7 mouse cellular contexts compared by ENCODE assay signal in genomic region chr3:32529303-32529898, GRCm38 (mm10). TPM values are rescaled to one million over a fixed set of nuclear protein-coding genes. Genes with fewer than 3 reads are reported as not detected.
DNase-seq lines count a peak whose midpoint lies in the region; ATAC-seq lines count a peak whose summit lies in the region.

Mfn1 (plus strand) TSS chr3:32529465.

- no peaks in the 10 kb centered on the region for H3K27me3 ChIP-seq in embryonic facial prominence, embryonic 11.5 days (ENCODE audit: control insufficient read depth, insufficient read depth, low read length)
- no peaks in the 10 kb centered on the region for H3K27me3 ChIP-seq in limb, embryonic 10.5 days (ENCODE audit: low read depth, poor library complexity, severe bottlenecking)
- H3K27me3 ChIP-seq in midbrain, embryonic 13.5 days, result no peaks in the 10 kb centered on the region

- no peaks in the 10 kb centered on the region for H3K4me1 ChIP-seq in embryonic facial prominence, embryonic 11.5 days (ENCODE audit: control insufficient read depth, insufficient read depth, low read length)
- H3K4me1 ChIP-seq in limb, embryonic 10.5 days, result no peaks in the 10 kb centered on the region; the same call in 1 of the 2 replicates
- peaks cover 12% of the 10 kb centered on the region for H3K4me1 ChIP-seq in midbrain, embryonic 13.5 days (replicated peaks)

- H3K4me2 ChIP-seq in embryonic facial prominence, embryonic 11.5 days (ENCODE audit: low read depth, low read length), result peak within 1 kb of the TSS; percentile 41
- H3K4me2 ChIP-seq in midbrain, embryonic 13.5 days (replicated peaks), result peak within 1 kb of the TSS; percentile 63

- peak within 1 kb of the TSS; percentile 84 for H3K9ac ChIP-seq in embryonic facial prominence, embryonic 11.5 days (replicated peaks; ENCODE audit: low read length)
- peak within 1 kb of the TSS; percentile 81 for H3K9ac ChIP-seq in midbrain, embryonic 13.5 days (replicated peaks)

- ATAC-seq in embryonic facial prominence, embryonic 11.5 days (replicated peaks; ENCODE audit: insufficient number of reproducible peaks, low FRiP score, low TSS enrichment, low read depth), result peak; percentile 99
- peak; percentile 100 for ATAC-seq in granulocyte monocyte progenitor cell, adult 5-6 weeks (replicated peaks; ENCODE audit: poor library complexity, severe bottlenecking)
- ATAC-seq in midbrain, embryonic 13.5 days, result peak; percentile 100

- WGBS in embryonic facial prominence, embryonic 11.5 days, result under 1% methylated on average over 36 of the region's 47 CpGs
- under 1% methylated on average over 47 of the region's 47 CpGs for WGBS in limb, embryonic 10.5 days
- 0% methylated on average over 46 of the region's 47 CpGs for WGBS in midbrain, embryonic 13.5 days

- H3K36me3 ChIP-seq in embryonic facial prominence, embryonic 11.5 days (replicated peaks; ENCODE audit: control insufficient read depth, insufficient read depth, low read depth, low read length), result no peaks in the 10 kb centered on the region
- peaks cover 32% of the 10 kb centered on the region for H3K36me3 ChIP-seq in limb, embryonic 10.5 days
- peaks cover 28% of the 10 kb centered on the region for H3K36me3 ChIP-seq in midbrain, embryonic 13.5 days

- peak; percentile 97 for DNase-seq in adrenal gland, postnatal 14 days
- peak; percentile 96 for DNase-seq in embryonic facial prominence, embryonic 11.5 days (ENCODE audit: low spot score)
- DNase-seq in kidney, adult 11 months, result peak; percentile 97
- DNase-seq in limb, embryonic 10.5 days (ENCODE audit: low spot score), result peak; percentile 90
- peak; percentile 86 for DNase-seq in spleen, adult 12 weeks (ENCODE audit: low spot score)

- no peaks in the 10 kb centered on the region for H3K9me3 ChIP-seq in embryonic facial prominence, embryonic 11.5 days (replicated peaks; ENCODE audit: control insufficient read depth, low read length)
- no peaks in the 10 kb centered on the region for H3K9me3 ChIP-seq in limb, embryonic 10.5 days (replicated peaks)
- no peaks in the 10 kb centered on the region; the same call in 1 of the 2 replicates for H3K9me3 ChIP-seq in midbrain, embryonic 13.5 days

- H3K27ac ChIP-seq in embryonic facial prominence, embryonic 11.5 days (replicated peaks; ENCODE audit: low read depth, low read length), result no peak within 1 kb of the TSS
- H3K27ac ChIP-seq in limb, embryonic 10.5 days, result peak within 1 kb of the TSS; percentile 87
- peak within 1 kb of the TSS; percentile 76 for H3K27ac ChIP-seq in midbrain, embryonic 13.5 days

- H3K4me3 ChIP-seq in embryonic facial prominence, embryonic 11.5 days (ENCODE audit: low read depth, low read length), result peak within 1 kb of the TSS; percentile 87
- H3K4me3 ChIP-seq in limb, embryonic 10.5 days, result peak within 1 kb of the TSS; percentile 93
- peak within 1 kb of the TSS; percentile 75 for H3K4me3 ChIP-seq in midbrain, embryonic 13.5 days (replicated peaks)

RNA-seq across cellular contexts. Expression of gene Mfn1, which starts in this region (rescaled TPM):
- total RNA-seq in adrenal gland, postnatal 14 days (2021), result 73.9 and 92.5 TPM in 2 replicates
- polyA plus RNA-seq in embryonic facial prominence, embryonic 11.5 days (2014; fragmentation: Nextera tagmentation; extraction: Ambion mirVana), result 28.9 and 36.5 TPM in 2 replicates
- total RNA-seq in granulocyte monocyte progenitor cell, adult 5-6 weeks (2014; fragmentation: Nextera tagmentation), result 8.9 and 28.4 TPM in 2 replicates
- total RNA-seq in granulocyte monocyte progenitor cell, adult 5-6 weeks (2017), result 64.5 and 101 TPM in 2 replicates
- 25.8 and 34.6 TPM in 2 replicates for polyA plus RNA-seq in limb, embryonic 10.5 days (2016; fragmentation: Nextera tagmentation; extraction: Ambion mirVana)
- 35.9 and 39.9 TPM in 2 replicates for polyA plus RNA-seq in midbrain, embryonic 13.5 days (2015; fragmentation: Nextera tagmentation; extraction: Ambion mirVana)
